Mouse (Mus musculus) liver, postnatal 0 days (tissue): ENCODE data around the gene Tmc3. TPM values are rescaled to one million over a fixed set of nuclear protein-coding genes. Genes with fewer than 3 reads are reported as not detected.

Experiments
- ATAC-seq: fragments of 200-750 bp; cut with Nextera tagmentation; 2 replicates; pipeline ENCODE4 v1.8.0; 2017; ENCODE audit warnings: mild to moderate bottlenecking, moderate library complexity
- DNase-seq: peaks from one replicate; pipeline ENCODE4 v3.0.0-alpha.2; 2016
- H3K27ac ChIP-seq: fragments of 300-500 bp; sonication (generic); 2 replicates; pipeline ENCODE4 v1.5.1; 2014; ENCODE audit warnings: antibody characterized with exemption, moderate library complexity, mild to moderate bottlenecking, low read depth
- H3K27me3 ChIP-seq: fragments of 300-500 bp; sonication (generic); 2 replicates; pipeline ENCODE4 v1.6.1; 2014; ENCODE audit warnings: low read length, control low read depth, mixed read lengths; ENCODE audit not compliant: insufficient read depth
- H3K36me3 ChIP-seq: fragments of 300-500 bp; sonication (generic); replicated peaks from 2 replicates; pipeline ENCODE4 v1.6.1; 2014; ENCODE audit warnings: mild to moderate bottlenecking, control low read depth, low read length, moderate library complexity, mixed read lengths; ENCODE audit not compliant: insufficient read depth
- H3K4me1 ChIP-seq: fragments of 300-500 bp; sonication (generic); 2 replicates; pipeline ENCODE4 v1.6.1; 2014; ENCODE audit warnings: antibody characterized with exemption, mild to moderate bottlenecking, control low read depth; ENCODE audit not compliant: insufficient read depth
- H3K4me2 ChIP-seq: fragments of 300-500 bp; sonication (generic); 2 replicates; pipeline ENCODE4 v1.6.1; 2014; ENCODE audit warnings: low read depth, mild to moderate bottlenecking, low read length, moderate library complexity, mixed read lengths
- H3K4me3 ChIP-seq: fragments of 300-500 bp; sonication (generic); 2 replicates; pipeline ENCODE4 v1.5.1; 2014; ENCODE audit warnings: low read depth, low read length
- H3K9ac ChIP-seq: fragments of 300-500 bp; sonication (generic); replicated peaks from 2 replicates; pipeline ENCODE4 v1.6.1; 2014; ENCODE audit warnings: mild to moderate bottlenecking, moderate library complexity
- H3K9me3 ChIP-seq: fragments of 300-500 bp; sonication (generic); 2 replicates; pipeline ENCODE4 v1.6.1; 2016; ENCODE audit warnings: mild to moderate bottlenecking, control low read depth, low read length, mixed read lengths
- CTCF ChIP-seq: sonication (generic); IDR thresholded peaks from 2 replicates; pipeline ENCODE4 v1.5.1; 2016; ENCODE audit warnings: antibody characterized with exemption, low read depth
- EP300 ChIP-seq: IDR thresholded peaks from 2 replicates; pipeline ENCODE4 v1.6.1; 2016; ENCODE audit warnings: antibody characterized with exemption, low read depth, mild to moderate bottlenecking
- WGBS: fragments of 180-500 bp; shearing (Covaris S2); extraction: QIAGEN DNeasy Blood & Tissue Kit; methylation state at CpG from one replicate; pipeline ENCODE4 v1.1.7; 2014; ENCODE audit not compliant: insufficient replicate concordance; 5-methylcytosine and 5-hydroxymethylcytosine counted together
- polyA plus RNA-seq: library from polyadenylated mRNA; unstranded; fragments of >200 nt; fragmentation: Nextera tagmentation; extraction: Ambion mirVana; gene quantifications from 2 replicates; pipeline ENCODE4 v1.2.1, GENCODE M21; 2015

Tmc3 gene
- polyA plus RNA-seq, 1 experiment from 2014 or later, result 0.21 TPM

- no peaks in the 10 kb centered on the region for H3K9me3 ChIP-seq
- DNase-seq (peak; percentile 47), ATAC-seq (peak; percentile 33)
- TF ChIP-seq EP300 (no peak), CTCF (peak; percentile 86)
- no peak overlapping the region for H3K9ac ChIP-seq
- H3K4me2 ChIP-seq, result no peak overlapping the region
- peaks cover 3% of the 10 kb centered on the region; the same call in 1 of the 2 replicates for H3K4me1 ChIP-seq
- no peak overlapping the region for H3K27ac ChIP-seq
- no peaks in the 10 kb centered on the region for H3K27me3 ChIP-seq
- no peak overlapping the region for H3K4me3 ChIP-seq
- 50% methylated on average over 16 of the region's 16 CpGs for WGBS
- no peaks in the 10 kb centered on the region for H3K36me3 ChIP-seq
Measured at GRCm38 (mm10) chr7:83567841-83568500, 16.8 kb upstream of the Tmc3 start.

GRCm38 (mm10) chr7:83568815-83569214 lies 15.9 kb upstream of the Tmc3 start:
- no peak overlapping the region for H3K4me2 ChIP-seq
- H3K4me1 ChIP-seq, result peaks cover 3% of the 10 kb centered on the region; the same call in 1 of the 2 replicates
- no peak for DNase-seq
- no peak overlapping the region for H3K4me3 ChIP-seq
- 61% methylated on average over 2 of the region's 2 CpGs for WGBS
- H3K9ac ChIP-seq, result no peak overlapping the region
- ATAC-seq, result no peak
- no peak overlapping the region for H3K27ac ChIP-seq
- no peaks in the 10 kb centered on the region for H3K9me3 ChIP-seq
- TF ChIP-seq EP300, result no peak
- no peak for TF ChIP-seq CTCF
- no peaks in the 10 kb centered on the region for H3K36me3 ChIP-seq
- no peaks in the 10 kb centered on the region for H3K27me3 ChIP-seq

GRCm38 (mm10) chr7:83569436-83569835 lies 15.3 kb upstream of the Tmc3 start:
- Histone ChIP-seq H3K27me3 (no peaks in the 10 kb centered on the region), H3K27ac (no peak overlapping the region), H3K36me3 (no peaks in the 10 kb centered on the region), H3K9me3 (no peaks in the 10 kb centered on the region), H3K9ac (no peak overlapping the region), H3K4me3 (no peak overlapping the region), H3K4me1 (peaks cover 3% of the 10 kb centered on the region; the same call in 1 of the 2 replicates), H3K4me2 (no peak overlapping the region)
- TF ChIP-seq EP300, result no peak
- TF ChIP-seq CTCF, result no peak
- DNase-seq (no peak), ATAC-seq (no peak)
- WGBS, result 76% methylated on average over 2 of the region's 2 CpGs

- H3K4me1 ChIP-seq, result peaks cover under 1% of the 10 kb centered on the region; the same call in 1 of the 2 replicates
- no peak overlapping the region for H3K9ac ChIP-seq
- 17% methylated on average over 4 of the region's 4 CpGs for WGBS
- H3K9me3 ChIP-seq, result no peaks in the 10 kb centered on the region
- TF ChIP-seq CTCF, result no peak
- TF ChIP-seq EP300, result no peak
- H3K27me3 ChIP-seq, result no peaks in the 10 kb centered on the region
- DNase-seq (no peak), ATAC-seq (no peak)
- H3K4me2 ChIP-seq, result no peak overlapping the region
- H3K27ac ChIP-seq, result no peak overlapping the region
- H3K4me3 ChIP-seq, result no peak overlapping the region
- no peaks in the 10 kb centered on the region for H3K36me3 ChIP-seq
Measured at GRCm38 (mm10) chr7:83571077-83571476, 13.7 kb upstream of the Tmc3 start.

GRCm38 (mm10) chr7:83571901-83572300 lies 12.8 kb upstream of the Tmc3 start:
- H3K27me3 ChIP-seq, result no peaks in the 10 kb centered on the region
- no peak overlapping the region for H3K4me2 ChIP-seq
- TF ChIP-seq CTCF (no peak), EP300 (no peak)
- no peak overlapping the region for H3K9ac ChIP-seq
- DNase-seq, result no peak
- WGBS, result 60% methylated on average over 3 of the region's 3 CpGs
- H3K36me3 ChIP-seq, result no peaks in the 10 kb centered on the region
- ATAC-seq, result no peak
- no peaks in the 10 kb centered on the region for H3K9me3 ChIP-seq
- H3K4me1 ChIP-seq, result no peaks in the 10 kb centered on the region
- H3K4me3 ChIP-seq, result no peak overlapping the region
- no peak overlapping the region for H3K27ac ChIP-seq

GRCm38 (mm10) chr7:83572451-83572850 lies 12.3 kb upstream of the Tmc3 start:
- Histone ChIP-seq H3K27ac (no peak overlapping the region), H3K9me3 (no peaks in the 10 kb centered on the region), H3K36me3 (no peaks in the 10 kb centered on the region), H3K4me1 (no peaks in the 10 kb centered on the region), H3K4me3 (no peak overlapping the region), H3K4me2 (no peak overlapping the region), H3K27me3 (no peaks in the 10 kb centered on the region), H3K9ac (no peak overlapping the region)
- no peak for TF ChIP-seq EP300
- no peak for TF ChIP-seq CTCF
- no peak for ATAC-seq
- no peak for DNase-seq
- 49% methylated on average over 2 of the region's 2 CpGs for WGBS
